Mouse (Mus musculus): ENCODE measurements around the gene Glb1l. TPM values are rescaled to one million over a fixed set of nuclear protein-coding genes. Genes with fewer than 3 reads are reported as not detected.

Glb1l gene
- polyA plus RNA-seq, 1 experiment from 2014 or later, result 9.2 TPM

DNA sequence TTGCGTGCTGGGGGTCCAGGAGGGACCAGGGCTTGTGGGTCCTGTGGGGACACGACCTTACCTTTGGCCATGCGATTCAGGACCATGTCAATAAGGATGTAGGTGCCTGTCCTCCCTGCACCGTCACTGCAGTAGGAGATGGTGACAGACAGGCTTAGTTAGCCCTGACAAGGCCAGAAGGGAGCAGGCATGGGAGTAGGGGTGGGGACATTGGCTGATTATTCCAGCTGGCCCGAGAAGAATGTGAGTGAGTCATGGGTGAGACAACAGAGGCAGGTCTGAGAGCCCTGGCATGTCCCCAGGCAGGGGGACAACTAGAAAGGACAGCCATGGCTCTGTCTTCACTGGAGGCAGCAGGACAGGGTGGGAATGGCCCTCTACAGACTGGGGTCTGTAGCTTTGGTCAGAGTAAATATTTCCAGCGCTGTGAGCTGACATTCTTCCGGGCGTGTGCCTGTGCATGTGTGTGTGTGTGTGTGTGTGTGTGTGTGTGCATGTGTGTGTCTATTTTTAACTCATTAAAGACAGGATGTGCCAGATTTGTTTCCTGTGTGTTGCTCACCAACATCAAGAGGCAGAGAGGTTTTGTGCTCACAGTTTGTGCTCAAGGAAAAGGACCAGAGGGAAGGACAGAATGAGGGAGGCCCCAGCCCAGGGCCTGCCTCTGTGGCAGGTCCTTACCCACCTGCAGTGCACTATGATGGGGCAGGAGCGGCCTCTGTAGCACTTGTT lies 37.6 kb upstream of the Glb1l start:
- 40% methylated on average over 9 of the region's 9 CpGs for WGBS
- no peak overlapping the region for H3K27ac ChIP-seq (ENCODE audit: low read length)
- no peak overlapping the region for H3K4me3 ChIP-seq (ENCODE audit: low read length)
- H3K4me2 ChIP-seq (ENCODE audit: low read depth, low read length), result no peak overlapping the region
- no peaks in the 10 kb centered on the region for H3K9me3 ChIP-seq (ENCODE audit: control insufficient read depth, low read length)
- peak; percentile 36 for ATAC-seq
- H3K36me3 ChIP-seq (ENCODE audit: control insufficient read depth, insufficient read depth, low read length), result peaks cover 7% of the 10 kb centered on the region; the same call in 1 of the 2 replicates
- peaks cover 12% of the 10 kb centered on the region for H3K4me1 ChIP-seq (ENCODE audit: control insufficient read depth, insufficient read depth, low read length)
- peak overlapping the region; percentile 46; the same call in 1 of the 2 replicates for H3K9ac ChIP-seq (ENCODE audit: low read depth, low read length)
- no peaks in the 10 kb centered on the region for H3K27me3 ChIP-seq (replicated peaks; ENCODE audit: control insufficient read depth, insufficient read depth, low read length)

DNA sequence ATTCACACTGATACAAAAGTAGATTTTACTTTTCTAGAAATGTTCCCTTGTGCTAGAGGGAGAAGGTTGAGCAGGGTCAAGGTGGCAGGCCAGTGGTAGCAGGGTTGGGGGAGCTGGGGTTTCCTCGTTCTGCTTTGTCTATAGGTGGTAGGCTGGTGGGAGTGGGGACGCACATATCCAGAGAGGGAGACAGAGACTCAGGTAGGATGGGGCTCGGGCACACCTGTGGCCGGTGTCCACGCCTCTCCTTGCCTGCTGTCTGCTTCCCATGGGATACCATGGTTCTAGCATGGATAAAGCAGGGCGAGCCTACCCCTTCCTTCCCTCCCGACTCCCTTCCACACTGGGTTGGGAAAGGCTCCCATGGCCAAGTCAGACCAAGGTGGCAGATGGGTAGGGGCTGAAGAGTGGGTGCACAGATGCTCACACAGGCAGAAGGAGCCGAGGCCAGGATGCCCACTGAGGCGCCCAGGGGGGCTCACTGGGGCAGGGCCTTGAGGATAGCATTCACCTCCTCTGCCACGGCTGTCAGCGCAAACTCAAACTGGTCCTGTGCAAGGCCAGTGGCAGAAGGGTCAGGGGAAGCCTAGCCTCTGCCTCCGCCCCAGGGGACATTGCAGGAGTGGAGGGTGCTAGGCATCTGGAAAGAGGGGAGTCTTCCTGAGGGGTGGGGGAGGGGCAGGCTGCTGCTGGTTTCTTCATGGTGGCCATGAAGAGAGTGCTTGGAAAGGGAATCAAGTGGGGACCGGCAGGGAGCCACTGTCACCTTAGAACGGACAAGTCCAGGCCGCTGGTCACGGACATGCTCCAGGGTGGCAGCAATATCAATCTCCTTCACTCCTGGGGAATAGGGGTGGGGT lies 36.7 kb upstream of the Glb1l start:
- H3K36me3 ChIP-seq (ENCODE audit: control insufficient read depth, insufficient read depth, low read length), result peaks cover 7% of the 10 kb centered on the region; the same call in 1 of the 2 replicates
- WGBS, result 82% methylated on average over 16 of the region's 16 CpGs
- H3K27ac ChIP-seq (ENCODE audit: low read length), result no peak overlapping the region
- no peak overlapping the region for H3K4me2 ChIP-seq (ENCODE audit: low read depth, low read length)
- H3K4me3 ChIP-seq (ENCODE audit: low read length), result no peak overlapping the region
- peaks cover 12% of the 10 kb centered on the region for H3K4me1 ChIP-seq (ENCODE audit: control insufficient read depth, insufficient read depth, low read length)
- no peak for ATAC-seq
- H3K9me3 ChIP-seq (ENCODE audit: control insufficient read depth, low read length), result no peaks in the 10 kb centered on the region
- H3K9ac ChIP-seq (ENCODE audit: low read depth, low read length), result 0 out of 2 replicates have a peak overlapping the region, but pooled peaks have one; percentile 29
- H3K27me3 ChIP-seq (replicated peaks; ENCODE audit: control insufficient read depth, insufficient read depth, low read length), result no peaks in the 10 kb centered on the region

DNA sequence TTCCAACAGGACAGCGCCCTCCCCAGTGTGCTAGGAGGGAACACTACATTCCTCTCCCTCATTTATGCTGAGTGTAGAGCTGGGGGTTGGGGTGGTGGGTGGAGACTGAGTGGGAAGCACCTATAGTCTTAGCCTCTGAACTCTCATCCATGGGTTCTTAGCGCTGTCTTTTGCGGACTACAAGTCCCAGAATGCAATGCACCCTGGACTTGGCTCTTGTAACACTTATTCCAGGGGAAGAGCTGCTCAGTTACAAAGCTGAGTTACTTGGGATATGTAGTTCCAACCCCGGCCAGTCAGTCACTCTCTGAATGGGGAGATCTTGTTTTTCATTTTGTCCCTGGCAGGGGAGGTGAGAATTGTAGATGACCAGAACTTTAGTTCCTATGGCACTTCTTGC lies 34.2 kb upstream of the Glb1l start:
- Histone ChIP-seq H3K9ac (ENCODE audit: low read depth, low read length) (no peak overlapping the region), H3K27me3 (replicated peaks; ENCODE audit: control insufficient read depth, insufficient read depth, low read length) (no peaks in the 10 kb centered on the region), H3K4me1 (ENCODE audit: control insufficient read depth, insufficient read depth, low read length) (peaks cover 8% of the 10 kb centered on the region), H3K9me3 (ENCODE audit: control insufficient read depth, low read length) (no peaks in the 10 kb centered on the region), H3K36me3 (ENCODE audit: control insufficient read depth, insufficient read depth, low read length) (peaks cover 9% of the 10 kb centered on the region; the same call in 1 of the 2 replicates), H3K4me3 (ENCODE audit: low read length) (no peak overlapping the region), H3K4me2 (ENCODE audit: low read depth, low read length) (no peak overlapping the region), H3K27ac (ENCODE audit: low read length) (no peak overlapping the region)
- ATAC-seq, result peak; percentile 72
- 23% methylated on average over 4 of the region's 4 CpGs for WGBS

DNA sequence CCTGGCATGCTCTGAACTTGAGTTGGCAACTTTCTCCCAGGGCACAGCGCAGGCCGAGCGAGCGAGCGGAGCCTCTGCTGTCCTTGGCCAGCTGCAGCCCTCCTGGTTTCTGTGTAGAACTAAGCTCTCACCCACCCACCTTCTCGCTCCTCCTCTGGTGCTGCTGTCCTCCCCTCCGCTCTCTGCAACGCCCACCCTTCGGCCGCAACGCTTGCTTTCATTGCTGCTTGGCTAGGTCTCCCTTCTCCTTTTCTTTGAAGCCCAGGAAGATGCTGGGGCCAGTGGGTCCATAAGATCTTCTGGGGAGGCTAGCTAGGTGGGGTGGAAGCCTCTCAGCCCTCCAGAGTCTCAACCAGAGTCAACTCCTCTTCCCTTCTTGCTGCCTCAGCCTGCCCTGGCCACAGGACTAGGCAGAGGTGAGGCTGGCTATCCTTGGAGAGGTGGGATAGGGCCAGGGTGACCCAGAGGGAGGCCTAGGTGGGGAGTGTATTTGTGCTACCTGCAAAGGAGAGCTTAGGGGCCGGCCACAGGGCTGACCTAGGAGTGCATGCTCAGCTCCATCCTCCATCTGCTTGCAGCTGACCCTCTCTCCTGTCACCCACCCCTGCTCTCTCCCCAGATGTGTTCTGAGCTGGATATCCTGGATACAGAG lies 33.7 kb upstream of the Glb1l start:
- Histone ChIP-seq H3K9ac (ENCODE audit: low read depth, low read length) (no peak overlapping the region), H3K27ac (ENCODE audit: low read length) (no peak overlapping the region), H3K4me3 (ENCODE audit: low read length) (no peak overlapping the region), H3K36me3 (ENCODE audit: control insufficient read depth, insufficient read depth, low read length) (peaks cover 9% of the 10 kb centered on the region; the same call in 1 of the 2 replicates), H3K4me2 (ENCODE audit: low read depth, low read length) (no peak overlapping the region), H3K27me3 (replicated peaks; ENCODE audit: control insufficient read depth, insufficient read depth, low read length) (no peaks in the 10 kb centered on the region), H3K9me3 (ENCODE audit: control insufficient read depth, low read length) (no peaks in the 10 kb centered on the region), H3K4me1 (ENCODE audit: control insufficient read depth, insufficient read depth, low read length) (peaks cover 8% of the 10 kb centered on the region)
- 90% methylated on average over 12 of the region's 12 CpGs for WGBS
- peak; percentile 5; the same call in 1 of the 2 replicates for ATAC-seq

DNA sequence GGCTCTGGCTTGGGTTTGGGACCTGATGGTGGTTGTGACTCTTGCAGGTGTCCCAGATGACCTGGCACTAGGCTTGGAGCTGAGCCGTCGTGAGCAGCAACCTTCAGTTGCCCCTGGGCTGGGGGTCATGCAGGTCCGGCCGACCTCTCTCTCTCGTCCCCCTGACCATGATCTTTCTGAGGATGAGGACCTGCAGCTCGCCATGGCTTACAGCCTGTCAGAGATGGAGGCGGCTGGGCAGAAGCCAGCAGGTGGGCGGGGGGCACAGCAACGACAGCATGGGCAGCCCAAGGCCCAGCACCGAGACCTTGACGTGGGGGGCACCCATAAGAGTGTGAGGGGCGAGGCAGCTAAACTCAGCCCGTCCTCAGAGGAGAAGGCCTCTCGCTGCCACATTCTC lies 32.8 kb upstream of the Glb1l start:
- Histone ChIP-seq H3K9me3 (ENCODE audit: control insufficient read depth, low read length) (no peaks in the 10 kb centered on the region), H3K4me2 (ENCODE audit: low read depth, low read length) (no peak overlapping the region), H3K36me3 (ENCODE audit: control insufficient read depth, insufficient read depth, low read length) (peaks cover 9% of the 10 kb centered on the region; the same call in 1 of the 2 replicates), H3K27me3 (replicated peaks; ENCODE audit: control insufficient read depth, insufficient read depth, low read length) (no peaks in the 10 kb centered on the region), H3K4me1 (ENCODE audit: control insufficient read depth, insufficient read depth, low read length) (peaks cover 8% of the 10 kb centered on the region), H3K4me3 (ENCODE audit: low read length) (no peak overlapping the region), H3K27ac (ENCODE audit: low read length) (no peak overlapping the region), H3K9ac (ENCODE audit: low read depth, low read length) (no peak overlapping the region)
- ATAC-seq, result no peak
- 88% methylated on average over 14 of the region's 14 CpGs for WGBS

DNA sequence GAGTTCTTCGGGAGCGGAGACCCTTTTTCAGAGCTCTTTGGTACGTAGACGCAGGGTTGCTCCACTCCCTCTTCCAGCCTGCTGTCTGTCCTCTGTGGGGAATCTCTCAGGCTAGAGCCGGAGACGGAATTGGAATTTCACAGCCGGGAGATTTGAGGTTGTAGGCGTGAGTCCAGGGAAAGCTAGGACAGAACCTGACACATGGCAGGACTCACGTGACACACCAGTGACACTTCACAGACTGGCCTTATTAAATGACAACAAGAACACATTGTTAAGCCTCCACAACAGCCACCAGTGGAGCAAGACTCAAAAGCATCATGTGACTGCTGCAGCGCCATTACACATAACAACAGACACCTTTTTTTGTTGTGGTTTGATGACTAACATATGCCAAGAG lies 29.0 kb upstream of the Glb1l start:
- 81% methylated on average over 10 of the region's 10 CpGs for WGBS
- Histone ChIP-seq H3K27ac (ENCODE audit: low read length) (no peak overlapping the region), H3K36me3 (ENCODE audit: control insufficient read depth, insufficient read depth, low read length) (peaks cover 9% of the 10 kb centered on the region; the same call in 1 of the 2 replicates), H3K4me1 (ENCODE audit: control insufficient read depth, insufficient read depth, low read length) (peaks cover 5% of the 10 kb centered on the region), H3K4me2 (ENCODE audit: low read depth, low read length) (no peak overlapping the region), H3K27me3 (replicated peaks; ENCODE audit: control insufficient read depth, insufficient read depth, low read length) (no peaks in the 10 kb centered on the region), H3K9ac (ENCODE audit: low read depth, low read length) (no peak overlapping the region), H3K9me3 (ENCODE audit: control insufficient read depth, low read length) (no peaks in the 10 kb centered on the region), H3K4me3 (ENCODE audit: low read length) (no peak overlapping the region)
- ATAC-seq, result no peak

DNA sequence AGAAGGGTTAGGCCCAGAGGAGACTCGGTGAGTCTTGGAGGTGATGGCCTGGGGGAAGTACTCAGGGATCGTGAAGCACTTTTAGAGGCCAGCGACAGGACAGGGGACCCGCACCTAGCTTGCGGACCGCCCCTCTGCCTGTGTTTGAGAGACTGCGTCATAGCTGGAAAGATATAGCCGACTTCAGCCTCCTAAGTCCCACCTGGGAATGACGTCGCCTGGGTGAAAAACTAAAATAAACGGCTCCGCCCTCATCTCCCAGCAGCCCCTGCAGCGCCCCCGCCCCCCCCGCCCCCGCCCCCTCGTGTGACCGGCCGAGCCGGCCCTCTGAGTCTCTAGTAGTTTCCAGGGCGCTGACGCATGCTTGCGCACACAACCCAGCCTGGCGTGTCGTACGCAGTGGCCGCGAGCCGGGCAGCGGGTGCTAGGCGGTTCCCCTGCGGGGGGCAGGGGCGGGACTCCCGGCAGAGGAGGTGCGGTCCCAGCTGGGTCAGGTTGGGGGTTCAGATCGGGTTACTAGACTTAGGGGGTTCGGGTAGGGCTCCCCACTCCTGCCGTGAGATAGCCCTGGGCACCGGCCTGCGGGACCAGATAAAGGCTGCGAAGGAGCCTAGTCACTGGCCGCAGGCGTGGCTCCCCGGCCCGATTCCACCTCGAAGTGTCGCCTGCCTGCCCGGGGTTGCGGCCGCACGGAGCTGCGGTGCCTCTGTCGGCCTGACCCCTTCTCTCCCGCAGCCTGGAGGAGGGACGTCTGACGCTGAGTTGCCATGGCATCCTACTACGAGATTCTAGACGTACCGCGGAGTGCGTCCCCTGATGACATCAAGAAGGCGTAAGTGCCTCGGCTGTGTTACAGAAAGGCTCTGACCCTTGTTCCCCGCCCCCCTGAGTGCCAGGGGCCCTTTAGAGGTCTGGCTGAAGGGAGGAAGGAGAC lies 25.8 kb upstream of the Glb1l start, which contains the start of gene Dnajb2:
TSS of gene Dnajb2 (plus strand) at position 290 of the 934 bp plus-strand sequence.
- peak within 1 kb of the TSS; percentile 84 for H3K27ac ChIP-seq (ENCODE audit: low read length)
- WGBS, result under 1% methylated on average over 64 of the region's 64 CpGs
- H3K27me3 ChIP-seq (replicated peaks; ENCODE audit: control insufficient read depth, insufficient read depth, low read length), result no peaks in the 10 kb centered on the region; the same call in 1 of the 2 replicates
- peak within 1 kb of the TSS; percentile 68 for H3K4me2 ChIP-seq (ENCODE audit: low read depth, low read length)
- 0 out of 2 replicates have a peak, but pooled peaks cover 2% of the 10 kb centered on the region for H3K36me3 ChIP-seq (ENCODE audit: control insufficient read depth, insufficient read depth, low read length)
- ATAC-seq, result peak; percentile 94
- peak within 1 kb of the TSS; percentile 62 for H3K4me3 ChIP-seq (ENCODE audit: low read length)
- peak within 1 kb of the TSS; percentile 72 for H3K9ac ChIP-seq (ENCODE audit: low read depth, low read length)
- H3K4me1 ChIP-seq (ENCODE audit: control insufficient read depth, insufficient read depth, low read length), result peaks cover 7% of the 10 kb centered on the region
- H3K9me3 ChIP-seq (ENCODE audit: control insufficient read depth, low read length), result no peaks in the 10 kb centered on the region

DNA sequence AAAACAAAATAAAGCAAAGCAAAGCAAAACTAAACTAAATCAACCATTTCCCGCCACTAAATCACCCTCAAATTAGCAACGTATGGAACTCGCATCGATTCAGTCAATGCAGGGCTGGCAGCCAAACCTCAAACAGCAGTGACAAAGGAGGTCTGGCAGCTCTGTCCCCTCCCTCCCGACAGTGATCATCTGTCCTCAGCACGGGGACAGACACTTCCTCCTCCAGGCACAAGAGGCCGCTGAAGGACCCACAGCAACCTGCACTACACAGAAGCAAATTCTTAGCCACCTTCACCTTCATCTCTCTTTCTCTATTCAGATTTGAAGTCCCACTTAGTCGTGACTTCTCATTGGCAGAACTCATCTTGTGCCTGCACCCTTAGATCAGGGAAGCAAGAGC lies 24.0 kb upstream of the Glb1l start:
- Histone ChIP-seq H3K36me3 (ENCODE audit: control insufficient read depth, insufficient read depth, low read length) (no peaks in the 10 kb centered on the region), H3K27ac (ENCODE audit: low read length) (no peak overlapping the region), H3K9me3 (ENCODE audit: control insufficient read depth, low read length) (no peaks in the 10 kb centered on the region), H3K4me2 (ENCODE audit: low read depth, low read length) (no peak overlapping the region), H3K9ac (ENCODE audit: low read depth, low read length) (no peak overlapping the region), H3K4me3 (ENCODE audit: low read length) (no peak overlapping the region), H3K27me3 (replicated peaks; ENCODE audit: control insufficient read depth, insufficient read depth, low read length) (no peaks in the 10 kb centered on the region; the same call in 1 of the 2 replicates), H3K4me1 (ENCODE audit: control insufficient read depth, insufficient read depth, low read length) (peaks cover 7% of the 10 kb centered on the region)
- 3% methylated on average over 8 of the region's 8 CpGs for WGBS
- ATAC-seq, result no peak; the same call in 1 of the 2 replicates
